Mouse (Mus musculus): Measurements from ENCODE around the gene Matk.

The Matk gene

DNA sequence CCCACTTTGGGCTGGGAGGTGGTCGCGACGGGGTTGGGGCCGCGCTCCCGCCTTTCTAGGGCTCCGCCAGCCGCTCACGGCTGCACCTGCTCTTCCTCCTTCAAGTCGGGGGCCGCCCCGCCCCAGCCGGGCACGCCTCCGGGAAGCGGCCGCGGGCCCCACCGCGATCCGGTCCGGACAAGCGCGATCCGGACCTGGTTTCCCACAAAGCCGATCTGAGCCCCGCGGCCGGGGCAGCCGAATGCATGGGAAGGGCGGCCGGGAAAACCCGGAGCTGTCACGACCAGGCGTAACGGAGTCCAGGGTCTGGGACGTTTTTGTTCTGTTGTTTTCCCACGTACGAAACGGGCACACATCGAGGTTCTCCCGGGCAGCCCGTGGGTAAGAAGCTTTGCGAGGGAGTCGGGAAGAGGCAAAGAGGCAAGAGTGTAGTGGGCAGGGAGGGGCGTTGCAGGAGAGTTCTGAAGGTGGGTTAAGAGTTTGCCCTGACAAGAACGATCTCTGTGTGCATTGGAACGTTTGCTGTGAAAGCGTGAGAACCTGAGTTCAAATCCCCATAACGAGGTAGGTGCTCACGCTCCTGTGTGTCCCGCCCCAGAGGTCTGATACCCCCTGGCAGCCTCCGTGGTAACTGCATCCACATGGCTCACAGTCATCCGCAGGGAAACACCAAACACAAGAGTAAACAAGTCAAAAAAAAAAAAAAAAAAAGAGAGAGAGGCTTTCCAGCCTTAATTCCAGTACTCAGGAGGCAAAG is 33.1 kb downstream of the Matk start:
- peak; percentile 85 to 91 for DNase-seq (ENCODE audit: low read depth in 2 of 2, low spot score in 2 of 2)

DNA sequence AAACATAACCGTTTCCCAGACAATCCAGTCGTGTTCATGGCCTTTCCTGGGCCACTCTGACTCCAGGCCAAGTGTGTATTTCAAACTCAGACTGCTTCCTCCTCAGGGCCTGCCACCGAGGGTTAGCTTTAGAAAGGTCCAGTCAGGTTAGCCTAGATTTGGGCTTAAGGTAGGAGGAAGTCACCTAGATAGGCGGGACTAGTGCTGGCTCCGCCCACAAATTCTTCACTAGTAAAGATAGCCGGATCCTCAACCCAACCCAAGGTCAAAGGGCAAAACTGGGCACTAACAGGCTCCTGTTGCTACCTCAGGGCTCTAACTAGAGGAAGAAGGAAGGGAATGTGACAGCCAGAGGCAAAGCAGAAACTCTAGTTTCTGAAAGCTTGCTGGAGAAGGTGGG is 33.9 kb downstream of the Matk start:
- DNase-seq (ENCODE audit: low read depth in 2 of 2, low spot score in 2 of 2): no peak

DNA sequence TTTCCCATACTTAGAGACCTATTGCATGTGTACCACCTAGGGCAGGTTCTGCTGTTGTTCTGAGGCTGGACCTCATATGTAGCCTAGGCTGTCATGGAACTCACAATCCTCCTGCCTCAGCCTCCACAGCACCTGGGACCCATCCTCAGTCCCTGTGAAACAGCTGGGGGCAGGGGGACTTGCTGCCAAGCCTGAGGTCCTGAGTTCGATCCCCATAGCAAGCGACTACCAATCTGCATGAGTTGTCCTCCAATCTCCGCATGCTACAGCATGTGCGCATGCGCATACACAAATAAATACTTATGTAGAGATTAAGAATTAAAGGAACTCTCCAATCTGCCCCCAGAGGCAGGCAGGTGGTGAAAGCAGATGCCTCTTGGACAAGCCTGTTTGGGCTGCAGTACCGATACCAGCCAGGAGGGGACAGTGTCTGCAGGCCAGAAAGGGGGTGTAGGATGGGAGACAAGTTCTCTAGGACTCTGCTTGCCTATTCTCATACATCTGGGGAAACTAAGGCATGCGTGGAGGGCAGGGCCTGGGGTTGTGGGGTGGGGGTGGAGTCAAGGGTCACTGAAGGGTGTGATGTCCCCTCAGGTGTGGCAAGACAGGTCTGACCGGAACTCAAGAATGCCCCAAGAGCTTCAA is 34.9 kb downstream of the Matk start:
- peak; percentile 71 to 79 for DNase-seq (ENCODE audit: low read depth in 2 of 2, low spot score in 2 of 2)

DNA sequence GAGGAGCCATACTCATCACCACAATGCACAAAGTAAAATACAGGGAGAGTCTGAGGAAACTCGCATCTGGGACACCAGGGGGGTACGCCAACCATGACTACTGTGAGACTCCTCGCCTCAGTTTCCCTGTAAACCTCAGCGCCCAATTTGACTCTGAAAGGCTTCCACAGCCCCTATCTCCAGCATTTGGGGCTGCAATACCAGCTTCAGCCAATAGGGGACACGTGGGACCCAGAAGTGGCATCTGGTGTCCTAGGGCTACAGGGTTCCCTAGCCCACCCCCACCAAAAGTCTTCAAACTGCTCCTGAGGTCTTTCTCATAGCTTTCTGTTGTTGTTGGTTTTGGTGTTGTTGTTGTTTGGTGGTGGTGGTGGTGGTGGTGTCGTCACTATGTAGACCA is 35.9 kb downstream of the Matk start:
- DNase-seq (ENCODE audit: low read depth in 2 of 2, low spot score in 2 of 2): peak in 1 of 2 experiments; percentile 47

DNA sequence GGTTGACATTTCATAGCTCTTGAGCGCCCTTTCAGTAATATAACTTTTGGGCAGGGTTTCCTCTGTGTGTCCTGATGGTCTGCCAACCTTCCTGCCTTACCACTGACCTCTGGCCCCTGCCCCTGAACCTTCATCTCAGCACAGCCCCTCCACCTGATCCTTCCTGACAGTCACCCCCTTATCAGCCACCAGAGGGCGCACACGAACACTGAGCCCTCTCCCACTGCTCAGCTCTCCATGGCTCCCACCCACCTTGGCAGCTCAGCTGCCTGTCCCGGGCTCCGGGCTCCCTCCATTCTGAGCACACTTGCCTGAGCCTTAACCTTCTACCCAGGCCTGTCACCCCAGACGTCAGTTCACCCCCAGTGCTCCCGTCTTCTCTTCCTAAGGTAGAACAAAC is 36.5 kb downstream of the Matk start:
- DNase-seq (ENCODE audit: low read depth in 2 of 2, low spot score in 2 of 2): peak; percentile 57 to 60

DNA sequence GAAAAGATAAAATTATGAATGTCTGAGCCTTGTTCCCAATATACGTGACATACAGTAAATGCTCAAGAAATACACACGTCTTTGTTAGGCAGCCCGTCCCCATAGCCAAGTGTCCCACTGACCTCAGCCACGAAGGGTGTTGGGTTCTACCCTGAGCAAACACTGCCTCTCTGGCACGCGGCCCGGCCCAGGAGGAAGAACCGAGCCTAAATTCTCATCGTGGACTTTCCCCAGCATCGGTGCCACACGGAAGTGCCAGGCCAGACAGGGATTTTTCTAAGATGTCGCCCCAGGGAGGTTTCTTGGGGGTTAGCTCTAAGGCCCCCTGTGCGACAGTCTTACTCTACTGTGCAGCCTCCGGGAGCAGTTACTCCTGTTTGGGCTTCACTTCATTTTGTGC is 37.1 kb downstream of the Matk start:
- DNase-seq (ENCODE audit: low read depth in 2 of 2, low spot score in 2 of 2): no peak

DNA sequence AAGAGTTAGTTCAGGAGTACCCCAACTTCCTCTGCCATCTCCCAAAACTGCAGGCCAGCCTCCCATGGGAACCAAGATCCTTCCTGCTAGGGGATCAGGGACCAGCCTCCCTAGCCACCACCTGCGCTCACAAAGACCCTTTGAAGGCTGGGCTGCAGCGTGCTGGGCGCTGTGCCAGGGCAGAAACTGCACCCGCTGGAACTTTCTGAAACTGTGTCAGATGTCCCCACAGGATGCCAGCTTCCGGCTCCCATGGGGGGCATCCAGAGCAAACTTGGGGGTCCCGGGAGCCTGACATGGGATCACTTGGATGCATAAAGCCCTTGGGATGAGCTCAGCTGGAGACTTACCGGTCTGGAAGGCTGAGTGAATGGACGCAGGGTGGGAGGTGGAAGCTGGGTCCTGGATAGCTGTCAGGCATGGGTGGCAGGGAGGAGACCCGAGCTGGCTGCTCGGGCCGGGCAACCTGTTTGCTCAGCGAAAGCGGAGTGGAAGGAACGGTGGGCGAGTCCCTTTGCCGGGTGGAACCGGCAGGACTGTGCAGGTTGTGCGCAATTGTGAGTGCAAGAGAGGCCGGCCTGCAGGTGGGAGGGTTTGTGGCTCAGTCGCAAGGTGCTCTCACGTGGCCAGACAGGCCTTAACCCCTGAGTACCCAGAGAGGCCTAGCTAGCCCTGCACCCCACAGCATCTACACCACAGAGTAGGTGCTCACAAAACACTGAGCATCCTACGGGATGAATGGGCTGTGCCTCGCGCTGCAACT is 38.1 kb downstream of the Matk start:
- no peak for DNase-seq (ENCODE audit: low read depth in 2 of 2, low spot score in 2 of 2)

DNA sequence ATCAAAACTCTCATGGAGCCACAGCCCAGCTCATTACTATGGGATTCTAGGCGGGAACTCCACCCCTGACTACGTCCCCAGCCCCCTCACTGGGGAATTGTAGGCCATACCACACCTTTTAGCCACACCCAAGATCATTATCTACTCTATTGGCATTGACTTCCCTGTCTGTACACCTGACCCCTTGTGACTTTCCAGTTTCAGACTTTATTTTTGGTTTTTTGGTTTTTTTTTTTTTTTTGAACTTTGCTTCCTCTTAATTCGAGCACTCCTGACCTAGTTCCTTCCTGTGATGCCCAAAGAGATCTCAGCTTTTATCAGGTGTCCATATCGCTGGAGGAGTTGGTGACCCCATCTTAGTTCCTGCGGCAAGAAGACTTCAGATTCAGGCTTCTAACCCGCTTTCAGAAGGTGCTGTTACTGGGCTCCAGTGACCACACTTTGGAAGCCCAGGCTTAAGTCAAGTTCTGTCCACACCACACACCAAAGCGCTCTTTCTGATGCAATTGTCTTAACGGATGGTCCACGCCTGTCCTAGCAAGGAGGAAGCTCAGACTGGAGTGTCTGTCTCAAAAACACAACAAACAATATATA is 38.9 kb downstream of the Matk start, which contains the start of gene Tjp3:
Tjp3 (minus strand) TSS at position 71 of the 594 bp plus-strand sequence.
- DNase-seq (ENCODE audit: low read depth in 2 of 2, low spot score in 2 of 2): no peak

DNA sequence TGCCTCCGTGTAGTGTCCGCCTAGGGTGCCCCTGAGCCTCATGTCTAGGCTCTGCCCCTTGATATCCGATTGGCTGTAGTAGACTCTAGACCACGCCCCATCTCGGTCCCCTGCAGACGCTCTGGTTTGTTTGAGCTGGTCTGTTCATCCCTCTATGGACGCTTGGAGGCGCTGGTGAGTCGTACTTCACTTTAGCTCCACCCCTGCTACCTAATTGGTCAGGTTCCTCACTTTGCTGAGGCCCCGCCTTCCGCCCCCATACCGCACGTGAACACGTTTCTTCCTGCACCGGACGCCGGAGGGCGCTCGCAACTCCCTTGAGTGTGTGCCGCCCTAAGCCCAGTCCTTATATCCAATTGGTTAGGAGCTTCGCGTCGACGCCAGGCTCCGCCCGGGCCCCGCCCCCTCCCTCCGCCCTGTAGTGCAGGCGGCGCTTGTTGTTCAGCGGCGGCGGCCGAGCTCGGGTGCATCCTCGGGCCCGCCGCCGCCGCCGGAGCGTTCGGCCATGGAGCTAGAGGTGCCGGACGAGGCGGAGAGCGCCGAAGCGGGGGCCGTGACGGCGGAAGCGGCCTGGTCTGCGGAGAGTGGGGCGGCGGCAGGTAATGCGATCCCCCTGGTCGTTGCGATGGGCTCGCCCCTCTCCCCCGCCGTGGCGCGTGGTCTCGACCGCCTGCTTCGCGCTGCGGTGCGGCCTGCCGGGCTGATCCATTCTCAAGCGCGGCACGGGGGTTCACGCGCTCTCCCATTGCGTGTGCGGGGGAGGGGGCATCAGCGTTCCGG is 40.0 kb downstream of the Matk start, which contains the start of gene Pip5k1c:
Pip5k1c (plus strand) TSS at position 410 of the 780 bp plus-strand sequence.
- DNase-seq (ENCODE audit: low read depth in 2 of 2, low spot score in 2 of 2): peak; percentile 99

DNA sequence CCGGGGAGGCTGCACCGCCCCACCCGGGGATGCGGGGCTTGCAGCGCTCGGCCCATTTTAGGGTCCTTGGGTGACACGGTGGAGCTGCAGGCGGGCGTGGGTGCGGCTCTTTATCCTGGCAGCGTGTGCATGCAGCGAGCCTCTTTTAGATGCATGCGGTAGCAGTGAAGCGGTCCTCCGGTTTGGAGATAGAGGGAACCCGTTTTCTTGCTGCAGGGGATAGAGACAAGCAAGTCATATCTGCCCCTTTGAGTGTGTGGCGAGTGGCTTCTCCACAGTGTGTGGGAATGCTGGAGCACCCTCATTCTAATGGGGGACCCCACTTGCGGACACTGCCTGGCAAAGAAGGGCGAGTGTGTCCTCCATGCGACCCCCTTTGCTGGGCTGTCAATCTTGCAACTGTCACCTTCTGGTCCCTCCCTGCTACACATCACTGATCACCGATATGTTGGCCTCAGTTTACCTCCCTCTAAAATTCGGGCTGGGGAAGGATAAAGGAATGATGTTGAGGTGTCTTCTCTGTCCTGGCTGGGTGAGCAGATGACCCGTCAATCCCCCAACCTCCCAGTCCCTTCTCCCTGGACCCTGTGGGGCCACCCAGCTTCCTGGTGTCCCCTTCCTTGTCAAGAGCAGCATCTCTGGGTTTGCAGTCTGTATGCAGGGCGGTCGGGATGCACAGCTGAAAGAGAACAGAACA is 40.7 kb downstream of the Matk start:
- DNase-seq (ENCODE audit: low read depth in 2 of 2, low spot score in 2 of 2): no peak

DNA sequence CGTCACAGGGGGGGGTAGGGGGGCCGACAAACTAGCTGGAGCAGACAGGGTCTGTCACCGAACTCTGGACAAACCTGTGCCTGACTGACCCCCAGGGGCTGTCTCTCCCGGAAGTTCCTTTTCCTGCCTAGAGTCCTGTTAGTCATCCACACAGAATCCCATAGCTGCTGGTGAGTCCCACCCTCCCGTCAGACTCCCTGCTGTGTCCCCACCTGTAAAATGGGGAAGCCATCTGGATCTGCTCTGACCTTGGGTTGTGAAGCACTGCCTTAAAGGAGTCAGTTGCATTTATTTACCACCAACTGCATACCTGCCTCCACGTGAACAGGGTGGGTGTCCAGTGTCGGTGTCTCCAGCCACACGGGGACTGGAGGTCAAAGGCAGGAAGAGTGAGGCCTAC is 41.7 kb downstream of the Matk start:
- no peak for DNase-seq (ENCODE audit: low read depth in 2 of 2, low spot score in 2 of 2)

DNA sequence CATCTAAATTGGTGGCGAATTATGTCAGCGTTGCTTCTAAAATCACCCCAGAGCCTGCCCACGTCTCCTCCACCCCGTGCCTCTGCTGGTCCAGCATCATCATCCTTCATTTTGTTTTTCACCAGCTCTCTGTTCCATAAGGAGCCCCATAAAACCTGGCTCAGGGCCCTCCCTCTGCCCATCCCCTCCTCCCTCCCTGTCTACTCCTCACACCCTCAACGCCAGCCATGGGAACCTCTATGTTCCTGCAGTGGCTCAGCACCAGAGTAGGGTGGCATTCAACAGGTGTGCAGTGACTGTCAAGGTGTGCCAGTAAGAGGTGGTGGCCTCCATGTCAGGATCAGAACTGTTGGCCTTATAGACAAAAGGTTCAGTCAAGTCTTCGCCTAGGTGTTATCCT is 42.5 kb downstream of the Matk start:
- no peak for DNase-seq (ENCODE audit: low read depth in 2 of 2, low spot score in 2 of 2)

DNA sequence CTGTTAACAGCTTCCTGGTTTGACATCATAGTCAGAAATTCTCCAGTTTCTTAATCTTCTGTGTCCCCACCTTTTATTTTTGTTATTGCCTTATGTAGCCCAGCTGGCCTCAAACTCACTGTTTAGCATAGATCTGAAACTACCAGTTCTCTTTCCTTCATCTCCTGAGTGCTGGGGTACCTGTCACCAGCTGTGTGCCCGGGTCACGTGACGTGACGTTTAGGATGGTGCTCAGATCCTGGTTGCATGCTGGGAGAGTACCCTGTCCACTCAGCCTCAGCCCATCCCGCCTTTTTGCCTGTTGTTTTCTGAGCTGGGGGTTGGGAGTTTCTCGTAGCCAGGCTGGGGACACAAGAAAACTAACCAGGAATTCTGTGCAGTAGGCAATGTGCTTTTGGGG is 44.5 kb downstream of the Matk start:
- no peak for DNase-seq (ENCODE audit: low read depth in 2 of 2, low spot score in 2 of 2)

DNA sequence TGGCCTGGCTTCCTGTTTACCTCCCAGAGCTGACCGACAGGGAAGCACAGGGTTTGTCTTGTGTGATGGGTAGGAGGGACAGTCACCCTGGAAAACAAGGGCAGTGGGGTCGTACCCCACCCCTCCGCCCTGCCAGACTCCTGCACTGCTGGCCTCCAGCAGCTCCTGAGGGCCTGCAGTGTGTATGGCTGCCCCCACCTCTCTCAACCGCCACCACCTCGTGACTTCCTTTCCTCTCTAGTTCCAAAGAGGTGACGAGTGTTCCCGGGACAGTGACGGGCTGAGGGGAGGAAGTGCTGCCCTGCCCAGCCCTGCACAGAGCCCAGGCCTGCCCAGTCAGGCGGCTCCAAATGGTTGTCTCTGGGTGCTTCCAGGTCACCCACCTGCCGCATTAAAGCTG is 45.1 kb downstream of the Matk start:
- DNase-seq (ENCODE audit: low read depth in 2 of 2, low spot score in 2 of 2): peak; percentile 56 to 64

DNA sequence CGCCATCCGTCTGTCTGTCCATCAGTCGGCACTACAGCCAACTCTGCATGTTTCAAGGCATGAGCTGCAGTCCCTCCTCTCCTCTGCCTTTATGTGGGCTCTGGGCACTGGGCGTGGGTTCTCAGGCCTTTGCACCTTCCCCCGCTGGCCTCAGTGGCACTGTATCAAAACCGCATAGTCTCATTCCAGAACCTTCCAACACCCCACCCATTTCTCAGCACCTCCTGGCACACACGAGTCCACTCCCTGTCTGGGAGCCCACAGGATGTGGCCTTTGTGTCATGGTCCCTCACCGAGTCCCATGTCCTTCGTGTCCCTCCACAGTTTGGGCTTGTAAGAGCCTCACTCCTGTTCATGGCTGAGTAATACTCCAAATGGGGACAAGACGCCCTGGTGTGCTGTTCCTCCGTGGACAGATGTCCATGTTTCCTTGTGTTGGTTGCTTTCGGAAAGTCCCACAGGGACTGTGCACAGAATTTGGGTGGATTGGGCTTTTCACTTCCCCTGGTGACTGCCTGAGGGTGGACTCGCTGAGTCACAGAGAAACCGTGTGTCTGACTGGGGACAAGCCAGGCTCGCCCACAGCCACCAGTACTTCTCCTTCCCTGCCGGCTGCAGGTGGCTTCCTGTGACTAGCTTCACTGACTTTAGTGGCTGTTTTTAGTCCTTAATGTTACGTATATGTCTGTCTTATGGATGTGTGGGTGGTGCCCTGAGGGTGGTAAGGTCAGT is 45.8 kb downstream of the Matk start:
- peak in 1 of 2 experiments; percentile 42 for DNase-seq (ENCODE audit: low read depth in 2 of 2, low spot score in 2 of 2)

DNA sequence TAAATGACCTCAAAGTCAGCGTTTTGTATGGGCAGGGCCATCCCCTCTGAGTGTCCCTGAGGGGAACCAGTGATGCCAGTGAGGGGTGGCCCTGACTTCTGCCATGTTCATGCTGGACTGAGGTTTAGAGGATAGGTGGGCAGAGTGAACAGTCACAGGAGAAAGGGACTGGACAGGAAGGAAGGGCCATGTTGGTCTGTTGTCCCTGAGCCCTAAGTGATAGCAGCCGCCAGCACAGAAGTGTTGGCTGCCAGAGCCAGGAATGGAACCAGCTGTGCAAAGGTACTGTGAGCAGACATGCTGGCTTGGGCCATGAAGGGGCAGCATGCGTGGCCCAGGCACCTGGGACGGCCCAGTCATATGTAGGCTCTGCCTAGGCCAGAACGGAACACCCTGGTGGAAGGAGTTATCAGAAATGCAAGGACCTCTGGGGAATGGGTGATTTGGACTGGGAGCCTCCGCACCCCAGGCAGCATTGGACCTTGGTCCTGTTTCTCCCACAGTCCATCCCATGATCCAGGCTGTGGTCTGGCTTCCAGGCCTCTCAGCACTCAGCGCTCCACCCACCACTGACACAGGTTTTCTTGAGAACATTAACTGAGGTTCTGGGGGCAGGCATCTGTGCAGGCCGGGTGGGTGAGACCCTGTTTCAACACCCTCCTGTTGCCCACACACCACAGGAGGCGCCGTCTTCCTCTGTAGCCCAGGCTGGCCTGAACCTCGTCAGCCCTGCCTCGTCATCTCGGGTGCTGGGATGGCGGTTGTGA is 47.0 kb downstream of the Matk start:
- no peak for DNase-seq (ENCODE audit: low read depth in 2 of 2, low spot score in 2 of 2)

DNA sequence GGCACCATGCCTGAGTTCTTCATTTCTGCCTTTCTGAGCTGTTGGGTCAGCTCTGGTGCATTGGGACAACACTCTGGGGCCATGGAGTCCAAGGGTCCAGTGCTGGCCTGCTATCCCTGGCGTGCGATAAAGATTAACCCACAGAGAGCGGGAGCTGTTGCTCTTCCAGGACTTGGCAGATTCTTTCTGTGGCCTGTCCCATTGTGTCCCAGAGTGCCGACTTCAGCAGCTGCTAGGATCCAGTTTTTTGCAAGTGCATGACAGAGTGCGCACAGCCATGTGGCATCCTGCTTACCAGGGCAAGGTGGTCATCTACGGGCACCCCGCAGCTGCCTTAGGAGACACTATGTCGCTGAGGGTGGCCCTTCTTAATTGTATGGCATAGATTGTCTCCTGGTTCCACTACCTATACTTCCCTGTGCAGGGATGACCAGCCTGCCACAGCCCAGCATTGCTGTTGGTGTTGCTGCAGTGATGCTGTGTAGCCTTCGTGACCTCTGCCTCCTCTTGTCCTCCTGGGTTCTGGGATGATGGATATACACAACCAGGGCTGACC is 47.7 kb downstream of the Matk start:
- no peak for DNase-seq (ENCODE audit: low read depth in 2 of 2, low spot score in 2 of 2)

DNA sequence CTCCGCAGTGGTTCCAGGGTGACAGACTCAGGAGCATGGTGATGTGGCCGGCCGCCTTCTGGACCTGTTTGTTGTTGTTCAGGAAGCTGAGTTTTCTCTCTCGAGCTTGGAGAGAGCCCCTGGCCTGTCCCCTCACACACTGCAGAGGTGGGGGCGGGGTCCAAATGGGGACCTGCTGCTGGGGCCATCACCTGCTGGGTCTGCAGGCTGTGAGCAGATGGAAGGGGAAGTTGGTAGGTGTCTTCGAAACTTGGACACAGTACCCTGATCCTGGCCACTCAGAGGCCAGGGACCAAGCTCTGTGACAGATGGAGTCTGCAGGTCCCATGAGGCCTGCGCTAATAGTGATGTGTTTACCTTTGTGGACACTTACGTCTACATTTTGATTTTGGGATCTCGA is 48.6 kb downstream of the Matk start:
- DNase-seq (ENCODE audit: low read depth in 2 of 2, low spot score in 2 of 2): no peak
